Mouse (Mus musculus) heart, adult 2 months (tissue): ENCODE results near the gene Gfra1. TPM values are rescaled to one million over a fixed set of nuclear protein-coding genes. Genes with fewer than 3 reads are reported as not detected.

Source experiments
- DNase-seq, 2 experiments: peaks; one replicate each; pipeline ENCODE4 v3.0.0; 2021
- H3K27ac ChIP-seq: fragments of 200-600 bp; 2 replicates; pipeline ENCODE4 v1.8.1; 2022
- H3K27me3 ChIP-seq: fragments of 200-500 bp; 2 replicates; pipeline ENCODE4 v1.6.1; 2012; ENCODE audit warnings: mild to moderate bottlenecking, low read length, inconsistent platforms, mixed read lengths; ENCODE audit not compliant: control insufficient read depth, insufficient read depth
- H3K36me3 ChIP-seq: fragments of 200-500 bp; 2 replicates; pipeline ENCODE4 v1.6.1; 2012; ENCODE audit warnings: low read length, inconsistent platforms; ENCODE audit not compliant: control insufficient read depth, insufficient read depth
- H3K4me1 ChIP-seq: fragments of 200-500 bp; 2 replicates; pipeline ENCODE4 v1.6.1; 2011; ENCODE audit warnings: low read length; ENCODE audit not compliant: control insufficient read depth, insufficient read depth
- H3K4me3 ChIP-seq: fragments of 200-600 bp; 2 replicates; pipeline ENCODE4 v1.8.1; 2022
- H3K79me2 ChIP-seq: fragments of 200-500 bp; replicated peaks from 2 replicates; pipeline ENCODE4 v1.6.1; 2012; ENCODE audit warnings: mild to moderate bottlenecking, inconsistent platforms, low read length, moderate library complexity, mixed read lengths; ENCODE audit not compliant: control insufficient read depth, insufficient read depth
- H3K9ac ChIP-seq: fragments of 200-500 bp; 2 replicates; pipeline ENCODE4 v1.6.1; 2012; ENCODE audit warnings: low read depth, mild to moderate bottlenecking, control low read depth, inconsistent platforms, low read length, mixed read lengths
- CTCF ChIP-seq: fragments of 200-600 bp; IDR thresholded peaks from 2 replicates; pipeline ENCODE4 v1.8.1; 2022; ENCODE audit warnings: antibody characterized with exemption, mild to moderate bottlenecking, moderate library complexity
- EP300 ChIP-seq: fragments of 200-500 bp; IDR thresholded peaks from 2 replicates; pipeline ENCODE4 v1.6.1; 2011; ENCODE audit warnings: low read depth, low read length, control low read depth; ENCODE audit not compliant: insufficient read depth
- POLR2A ChIP-seq: fragments of 200-500 bp; IDR thresholded peaks from 2 replicates; pipeline ENCODE4 v1.6.1; 2011; ENCODE audit warnings: mild to moderate bottlenecking, low read depth, low read length, control low read depth; ENCODE audit not compliant: insufficient read depth
- WGBS: fragments of 180-500 bp; shearing (Covaris S2); methylation state at CpG from one replicate; pipeline ENCODE4 v1.1.7; 2018; 5-methylcytosine and 5-hydroxymethylcytosine counted together
- intact Hi-C: fragments of 180-260 bp; cut with DNase I; formaldehyde crosslinking; loops from one replicate; pipeline ENCODE4 v1.15.1; 2025
- polyA plus RNA-seq: library from polyadenylated mRNA; depleted of rRNA; stranded (reverse); fragments of >200 nt; gene quantifications from 2 replicates; pipeline ENCODE4 v1.2.3, GENCODE M21; 2012
- total RNA-seq, 2 experiments: library from RNA; stranded (reverse); gene quantifications; 2 replicates each; pipeline ENCODE4 v1.2.3; 2021

The Gfra1 gene
- total and polyA plus RNA-seq, 3 experiments, result 2.3 to 5.4 (median 4.1) TPM

DNA sequence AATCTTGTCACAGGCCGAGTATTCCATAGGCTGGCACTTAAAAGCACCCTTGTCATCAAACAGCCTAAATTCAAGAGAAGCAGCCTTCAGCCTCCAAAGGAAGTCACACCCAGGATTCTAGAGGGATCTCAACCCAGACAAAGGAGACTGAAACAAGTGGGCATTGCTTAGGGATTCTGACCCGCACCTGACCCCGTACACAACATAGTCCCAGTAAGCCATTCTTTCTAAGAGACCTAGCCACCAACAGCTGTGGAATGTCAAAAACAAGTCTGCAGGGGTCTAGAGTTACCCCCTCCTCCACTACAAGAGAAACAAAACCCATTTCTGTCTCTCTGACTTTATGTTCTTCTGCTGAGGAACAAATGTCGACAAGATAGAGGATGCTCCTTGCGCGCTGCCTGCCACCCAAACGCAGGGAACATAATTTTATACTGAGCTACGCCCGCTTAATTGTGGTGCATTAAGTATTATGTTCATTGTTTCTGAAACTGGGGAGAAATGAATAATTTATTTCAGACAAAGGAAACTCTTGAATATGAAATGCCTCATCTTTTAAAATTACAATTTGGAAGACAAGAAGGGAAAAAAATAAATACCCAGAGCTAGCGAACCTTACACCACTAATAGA, 18.2 kb downstream of the Gfra1 start:
- H3K9ac ChIP-seq, result no peak overlapping the region
- H3K27ac ChIP-seq, result no peak overlapping the region
- TF ChIP-seq POLR2A, result no peak
- TF ChIP-seq CTCF, result no peak
- no peak for TF ChIP-seq EP300
- no peak for DNase-seq
- H3K36me3 ChIP-seq, result no peaks in the 10 kb centered on the region
- no peak overlapping the region for H3K4me3 ChIP-seq
- H3K27me3 ChIP-seq, result no peaks in the 10 kb centered on the region
- intact Hi-C loops, result no loop called here
- 84% methylated on average over 10 of the region's 10 CpGs for WGBS
- no peaks in the 10 kb centered on the region for H3K4me1 ChIP-seq
- no peaks in the 10 kb centered on the region for H3K79me2 ChIP-seq

GRCm38 (mm10) chr19:58436874-58437273, 18.8 kb downstream of the Gfra1 start:
- intact Hi-C loops, result no loop called here
- no peak for TF ChIP-seq EP300
- TF ChIP-seq POLR2A, result no peak
- no peak for TF ChIP-seq CTCF
- H3K4me1 ChIP-seq, result no peaks in the 10 kb centered on the region
- H3K9ac ChIP-seq, result no peak overlapping the region
- no peak overlapping the region for H3K4me3 ChIP-seq
- WGBS, result 33% methylated on average over 3 of the region's 3 CpGs
- H3K79me2 ChIP-seq, result no peaks in the 10 kb centered on the region
- no peaks in the 10 kb centered on the region for H3K36me3 ChIP-seq
- H3K27me3 ChIP-seq, result no peaks in the 10 kb centered on the region
- no peak for DNase-seq
- no peak overlapping the region for H3K27ac ChIP-seq

DNA sequence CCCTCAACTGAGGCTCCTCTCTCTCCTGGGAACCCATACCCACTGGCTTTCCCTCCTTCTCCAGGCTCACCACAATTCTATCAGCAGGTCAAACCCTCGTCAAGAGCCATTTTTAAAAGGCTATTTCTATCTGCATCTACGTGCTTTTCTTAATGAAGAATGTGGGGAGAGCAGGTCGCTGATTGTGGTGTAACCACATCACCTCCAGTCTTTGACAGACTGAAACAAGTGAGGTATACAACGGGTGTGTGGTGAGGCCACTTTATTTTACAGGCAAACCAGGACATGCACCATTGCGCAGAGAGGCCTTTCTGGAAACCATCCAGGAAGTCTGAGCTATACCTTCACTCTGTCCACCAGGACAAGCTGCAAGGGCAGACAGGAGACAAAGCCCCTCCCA, 19.8 kb downstream of the Gfra1 start:
- H3K4me3 ChIP-seq, result no peak overlapping the region
- intact Hi-C loops, result no loop called here
- 81% methylated on average over 5 of the region's 5 CpGs for WGBS

GRCm38 (mm10) chr19:58432840-58433239, 22.9 kb downstream of the Gfra1 start:
- H3K4me3 ChIP-seq, result no peak overlapping the region
- no peak overlapping the region for H3K9ac ChIP-seq
- no peaks in the 10 kb centered on the region for H3K27me3 ChIP-seq
- no peak for TF ChIP-seq EP300
- TF ChIP-seq POLR2A, result no peak
- TF ChIP-seq CTCF, result no peak
- no peak overlapping the region for H3K27ac ChIP-seq
- WGBS, result 75% methylated on average over 5 of the region's 5 CpGs
- no peaks in the 10 kb centered on the region for H3K79me2 ChIP-seq
- no peaks in the 10 kb centered on the region for H3K36me3 ChIP-seq
- intact Hi-C loops, result no loop called here
- no peaks in the 10 kb centered on the region; the same call in 1 of the 2 replicates for H3K4me1 ChIP-seq
- DNase-seq, result no peak

More for the DNA sequence above, 19.8 kb downstream of the Gfra1 start:
- no peak for TF ChIP-seq CTCF
- no peak for TF ChIP-seq EP300
- no peak for TF ChIP-seq POLR2A
- DNase-seq, result no peak
- no peak overlapping the region for H3K27ac ChIP-seq
- H3K27me3 ChIP-seq, result no peaks in the 10 kb centered on the region
- H3K36me3 ChIP-seq, result no peaks in the 10 kb centered on the region
- no peak overlapping the region for H3K9ac ChIP-seq
- H3K4me1 ChIP-seq, result no peaks in the 10 kb centered on the region
- no peaks in the 10 kb centered on the region for H3K79me2 ChIP-seq

GRCm38 (mm10) chr19:58428546-58428945, 27.2 kb downstream of the Gfra1 start:
- Histone ChIP-seq H3K79me2 (no peaks in the 10 kb centered on the region), H3K4me1 (no peaks in the 10 kb centered on the region; the same call in 1 of the 2 replicates), H3K27me3 (no peaks in the 10 kb centered on the region), H3K9ac (no peak overlapping the region), H3K36me3 (no peaks in the 10 kb centered on the region), H3K27ac (no peak overlapping the region), H3K4me3 (no peak overlapping the region)
- no peak for TF ChIP-seq CTCF
- intact Hi-C loops, result no loop called here
- WGBS, result 78% methylated on average over 4 of the region's 4 CpGs
- no peak for DNase-seq

DNA sequence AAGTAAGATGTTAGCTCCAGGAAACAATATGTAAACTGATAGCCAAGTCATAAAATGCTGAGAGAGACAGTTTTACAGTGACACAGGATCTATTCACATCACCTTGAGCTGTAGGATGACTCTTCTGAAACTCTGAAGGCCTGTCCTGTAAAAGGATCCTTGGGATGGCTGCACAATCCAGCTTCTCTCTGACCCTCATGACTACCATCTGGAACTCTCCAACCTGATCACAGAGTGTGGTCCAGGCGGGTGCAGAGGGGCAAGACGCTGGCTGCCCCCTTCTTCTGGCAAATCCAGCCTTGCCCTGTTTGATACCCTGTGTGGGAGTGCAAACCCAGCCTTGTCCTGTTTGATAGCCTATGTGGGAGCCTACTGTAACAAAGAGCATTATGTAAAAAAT, 28.4 kb downstream of the Gfra1 start:
- no peak for TF ChIP-seq EP300
- TF ChIP-seq CTCF, result no peak
- no peak for TF ChIP-seq POLR2A
- intact Hi-C loops, result no loop called here
- WGBS, result 89% methylated on average over 2 of the region's 2 CpGs
- H3K27me3 ChIP-seq, result no peaks in the 10 kb centered on the region
- H3K4me1 ChIP-seq, result no peaks in the 10 kb centered on the region; the same call in 1 of the 2 replicates
- no peak overlapping the region for H3K9ac ChIP-seq
- no peak for DNase-seq
- H3K79me2 ChIP-seq, result no peaks in the 10 kb centered on the region
- no peak overlapping the region for H3K4me3 ChIP-seq
- H3K36me3 ChIP-seq, result no peaks in the 10 kb centered on the region
- no peak overlapping the region for H3K27ac ChIP-seq
